Mouse (Mus musculus) stomach, embryonic 15.5 days (tissue): Measurements from ENCODE around the gene Rorc. TPM values are rescaled to one million over a fixed set of nuclear protein-coding genes. Genes with fewer than 3 reads are reported as not detected.

ENCODE experiments used
- ATAC-seq: fragments of 200-750 bp; cut with Nextera tagmentation; 2 replicates; pipeline ENCODE4 v1.8.0; 2017; ENCODE audit warnings: low read depth, moderate number of reproducible peaks, moderate TSS enrichment; ENCODE audit not compliant: insufficient read depth, low FRiP score
- H3K27ac ChIP-seq: fragments of 300-500 bp; sonication (generic); 2 replicates; pipeline ENCODE4 v1.5.1; 2015; ENCODE audit warnings: mild to moderate bottlenecking, inconsistent platforms
- H3K27me3 ChIP-seq: fragments of 300-500 bp; sonication (generic); replicated peaks from 2 replicates; pipeline ENCODE4 v1.6.1; 2015; ENCODE audit warnings: inconsistent platforms
- H3K36me3 ChIP-seq: fragments of 300-500 bp; sonication (generic); 2 replicates; pipeline ENCODE4 v1.6.1; 2015; ENCODE audit warnings: inconsistent platforms
- H3K4me1 ChIP-seq: fragments of 300-500 bp; sonication (generic); 2 replicates; pipeline ENCODE4 v1.6.1; 2015; ENCODE audit warnings: inconsistent platforms
- H3K4me2 ChIP-seq: fragments of 300-500 bp; sonication (generic); 2 replicates; pipeline ENCODE4 v1.6.1; 2015; ENCODE audit warnings: mild to moderate bottlenecking, inconsistent platforms
- H3K4me3 ChIP-seq: fragments of 300-500 bp; sonication (generic); replicated peaks from 2 replicates; pipeline ENCODE4 v1.5.1; 2015; ENCODE audit warnings: inconsistent platforms
- H3K9ac ChIP-seq: fragments of 300-500 bp; sonication (generic); 2 replicates; pipeline ENCODE4 v1.6.1; 2015; ENCODE audit warnings: inconsistent platforms
- H3K9me3 ChIP-seq: fragments of 300-500 bp; sonication (generic); 2 replicates; pipeline ENCODE4 v1.6.1; 2016; ENCODE audit warnings: inconsistent platforms
- WGBS: fragments of 180-500 bp; shearing (Covaris S2); methylation state at CpG from one replicate; pipeline ENCODE4 v1.1.7; 2015; 5-methylcytosine and 5-hydroxymethylcytosine counted together
- polyA plus RNA-seq: library from polyadenylated mRNA; unstranded; fragments of >200 nt; fragmentation: Nextera tagmentation; extraction: Ambion mirVana; gene quantifications from 2 replicates; pipeline ENCODE4 v1.2.1, GENCODE M21; 2015

The Rorc gene
- polyA plus RNA-seq, 1 experiment from 2014 or later = 7.0 TPM

DNA sequence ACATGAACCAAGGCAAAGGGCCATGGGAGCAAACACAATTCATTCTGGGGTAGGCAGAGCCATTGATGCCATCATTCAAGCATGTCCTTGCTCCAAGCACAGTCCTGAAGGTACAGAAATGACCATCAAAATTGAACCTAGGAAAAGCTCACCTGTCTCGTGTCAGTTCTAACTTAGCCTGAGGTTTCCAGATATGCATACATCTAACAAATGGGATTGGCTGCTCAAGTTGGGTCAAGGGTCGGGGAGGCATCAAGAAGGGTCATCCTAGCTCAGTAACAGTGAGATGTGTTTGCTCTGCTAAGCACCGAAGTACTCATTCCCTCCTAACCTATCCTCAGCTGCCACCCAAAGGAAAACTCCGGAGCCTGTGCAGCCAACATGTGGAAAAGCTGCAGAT lies 24.3 kb downstream of the Rorc start:
- ATAC-seq = no peak
- WGBS = 71% methylated on average over 4 of the region's 4 CpGs
- peaks cover 29% of the 10 kb centered on the region for H3K27me3 ChIP-seq
- H3K4me1 ChIP-seq = peaks cover 6% of the 10 kb centered on the region; the same call in 1 of the 2 replicates
- no peaks in the 10 kb centered on the region for H3K9me3 ChIP-seq
- no peak overlapping the region for H3K9ac ChIP-seq
- no peak overlapping the region for H3K4me2 ChIP-seq
- H3K4me3 ChIP-seq = no peak overlapping the region
- no peak overlapping the region for H3K27ac ChIP-seq
- H3K36me3 ChIP-seq = no peaks in the 10 kb centered on the region

DNA sequence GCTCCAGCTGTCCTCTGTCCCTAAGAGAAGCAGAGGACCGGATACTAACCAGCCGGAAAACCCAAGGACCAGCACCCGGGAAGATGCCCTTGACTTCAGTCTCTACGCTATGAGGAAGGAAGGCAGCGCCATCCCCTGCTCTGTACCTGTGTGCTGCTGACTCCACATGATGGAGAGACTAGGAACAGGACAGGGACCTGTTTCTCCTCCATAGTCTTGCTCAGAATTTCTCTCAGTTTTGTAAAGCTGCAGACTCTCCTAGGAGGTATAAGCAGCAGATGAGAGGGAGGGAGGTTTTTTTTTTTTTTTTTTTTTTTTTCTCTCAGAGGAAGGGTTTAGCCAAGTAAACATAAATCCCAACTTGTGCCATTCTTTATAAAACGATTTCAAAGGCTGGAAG lies 25.6 kb downstream of the Rorc start, which contains the start of gene Lingo4:
TSS of gene Lingo4 (plus strand) at position 301 of the 400 bp plus-strand sequence.
- Histone ChIP-seq H3K27ac (no peak within 1 kb of the TSS), H3K9me3 (no peaks in the 10 kb centered on the region), H3K36me3 (no peaks in the 10 kb centered on the region), H3K9ac (no peak within 1 kb of the TSS), H3K27me3 (peaks cover 31% of the 10 kb centered on the region), H3K4me1 (peaks cover 6% of the 10 kb centered on the region; the same call in 1 of the 2 replicates), H3K4me2 (peak within 1 kb of the TSS; percentile 47), H3K4me3 (peak within 1 kb of the TSS; percentile 26)
- no peak for ATAC-seq
- WGBS = 64% methylated on average over 6 of the region's 6 CpGs

DNA sequence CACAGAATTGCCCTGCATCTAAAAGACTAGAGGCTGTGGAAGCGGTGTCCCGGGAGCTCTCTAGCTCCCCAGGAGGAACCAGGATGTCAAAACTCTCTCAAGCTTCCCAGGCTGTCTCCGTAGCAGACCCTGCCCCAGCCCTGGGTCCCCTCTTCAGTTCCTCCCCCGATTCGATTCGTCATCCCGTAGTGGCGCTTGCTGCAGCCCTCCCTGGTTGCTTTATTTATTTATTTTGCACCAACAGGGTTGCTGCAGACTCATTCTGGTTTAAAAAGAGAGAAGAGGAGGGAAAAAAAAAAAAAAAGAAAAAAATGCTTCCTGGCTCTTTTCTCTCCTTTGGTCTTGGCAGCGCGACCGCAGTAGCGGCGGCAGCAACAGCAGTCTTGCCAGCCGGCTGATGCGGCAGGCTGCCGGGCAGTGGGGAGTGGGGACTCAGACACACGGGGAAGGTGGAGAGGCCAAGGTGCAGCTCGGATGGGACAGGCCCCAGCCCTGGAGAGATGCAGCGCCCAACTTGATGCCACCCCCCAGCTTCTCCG lies 26.4 kb downstream of the Rorc start:
- 2% methylated on average over 20 of the region's 20 CpGs for WGBS
- H3K9me3 ChIP-seq = no peaks in the 10 kb centered on the region
- peak overlapping the region; percentile 26 for H3K4me3 ChIP-seq
- peaks cover 6% of the 10 kb centered on the region; the same call in 1 of the 2 replicates for H3K4me1 ChIP-seq
- H3K36me3 ChIP-seq = no peaks in the 10 kb centered on the region
- H3K9ac ChIP-seq = no peak overlapping the region
- H3K4me2 ChIP-seq = peak overlapping the region; percentile 47
- no peak for ATAC-seq
- peaks cover 31% of the 10 kb centered on the region for H3K27me3 ChIP-seq
- no peak overlapping the region for H3K27ac ChIP-seq

DNA sequence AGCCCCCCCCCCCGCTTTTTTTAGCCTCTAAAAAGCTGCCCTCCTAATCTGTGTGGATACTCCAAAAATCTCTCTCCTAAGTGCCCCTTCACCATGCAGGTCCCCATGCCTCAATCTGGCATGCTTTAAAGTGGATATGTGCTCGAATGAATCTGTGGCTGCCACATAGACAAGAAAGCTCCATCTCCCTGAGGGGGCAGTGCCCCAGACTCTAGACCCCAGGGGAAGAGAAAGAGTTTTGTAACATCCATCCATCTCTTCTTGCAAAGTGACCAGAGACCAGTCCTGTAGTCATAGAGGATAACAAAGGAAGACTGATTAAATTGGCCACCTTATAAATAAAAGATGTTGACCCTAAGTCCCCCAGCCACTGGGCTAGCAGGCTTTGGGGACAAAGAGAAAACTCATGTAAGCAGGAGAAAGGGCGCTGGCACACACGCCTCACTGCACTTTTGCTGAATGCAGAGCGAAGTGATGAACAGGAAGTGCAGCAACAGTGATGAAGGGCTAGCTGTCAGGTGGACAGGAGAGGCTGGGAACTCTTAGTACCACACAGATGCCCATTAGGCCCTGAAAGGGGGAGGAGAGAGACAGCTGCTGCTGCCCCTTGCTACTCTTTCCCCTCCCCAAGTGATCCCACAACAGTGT lies 27.2 kb downstream of the Rorc start:
- ATAC-seq = no peak
- 44% methylated on average over 5 of the region's 5 CpGs for WGBS
- peaks cover 31% of the 10 kb centered on the region for H3K27me3 ChIP-seq
- H3K27ac ChIP-seq = no peak overlapping the region
- H3K9me3 ChIP-seq = no peaks in the 10 kb centered on the region
- H3K4me1 ChIP-seq = peaks cover 6% of the 10 kb centered on the region; the same call in 1 of the 2 replicates
- no peak overlapping the region for H3K4me3 ChIP-seq
- no peak overlapping the region for H3K4me2 ChIP-seq
- no peak overlapping the region for H3K9ac ChIP-seq
- no peaks in the 10 kb centered on the region for H3K36me3 ChIP-seq

DNA sequence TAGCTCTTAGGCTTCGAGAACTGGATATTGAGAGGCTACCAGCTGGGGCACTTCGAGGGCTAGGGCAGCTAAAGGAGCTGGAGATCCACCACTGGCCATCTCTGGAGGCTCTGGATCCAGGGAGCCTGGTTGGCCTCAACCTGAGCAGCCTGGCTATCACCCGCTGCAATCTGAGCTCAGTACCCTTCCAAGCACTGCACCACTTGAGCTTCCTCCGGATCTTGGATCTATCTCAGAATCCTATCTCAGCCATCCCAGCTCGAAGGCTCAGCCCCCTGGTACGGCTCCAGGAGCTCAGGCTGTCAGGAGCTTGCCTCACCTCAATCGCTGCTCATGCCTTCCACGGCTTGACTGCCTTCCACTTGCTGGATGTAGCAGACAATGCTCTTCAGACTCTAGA lies 29.9 kb downstream of the Rorc start:
- Histone ChIP-seq H3K9me3 (no peaks in the 10 kb centered on the region), H3K4me1 (peaks cover 6% of the 10 kb centered on the region; the same call in 1 of the 2 replicates), H3K36me3 (no peaks in the 10 kb centered on the region), H3K9ac (no peak overlapping the region), H3K27ac (no peak overlapping the region), H3K27me3 (peaks cover 30% of the 10 kb centered on the region), H3K4me2 (no peak overlapping the region), H3K4me3 (no peak overlapping the region)
- WGBS = 65% methylated on average over 8 of the region's 8 CpGs
- no peak for ATAC-seq

DNA sequence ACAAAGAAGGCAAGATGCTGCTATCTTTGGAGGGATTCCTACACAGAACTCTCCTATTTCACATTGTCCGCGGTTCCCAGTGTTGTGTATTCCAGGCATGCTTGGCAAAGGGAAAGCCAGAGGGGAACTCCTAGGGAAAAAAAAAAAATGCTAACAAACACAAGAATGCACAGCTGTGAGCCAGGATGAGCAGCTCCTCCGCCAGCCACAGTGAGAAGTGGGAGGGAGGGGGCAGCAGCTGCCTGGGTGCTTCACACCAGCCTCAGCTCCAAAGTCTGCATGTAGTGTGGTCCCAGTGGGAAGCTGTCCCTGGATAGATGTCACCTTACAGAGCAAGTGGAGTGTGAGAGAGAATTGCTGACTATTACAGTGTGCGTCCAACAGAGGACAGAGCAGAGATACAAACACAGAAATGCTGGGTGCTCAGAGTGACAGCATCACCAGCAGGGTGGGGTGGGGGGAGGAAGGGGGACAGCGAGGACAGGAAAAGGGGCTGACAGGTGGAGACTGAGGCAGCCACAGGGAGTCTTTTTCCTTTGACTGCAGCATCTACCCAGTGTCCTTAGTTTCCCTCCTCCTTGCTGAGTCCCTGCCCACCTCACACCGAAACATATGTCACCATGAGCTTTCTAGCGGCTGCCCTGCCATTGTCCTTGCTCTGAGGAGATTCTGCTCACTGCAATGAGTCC lies 31.9 kb downstream of the Rorc start:
- Histone ChIP-seq H3K4me3 (no peak overlapping the region), H3K4me2 (no peak overlapping the region), H3K9ac (no peak overlapping the region), H3K4me1 (no peaks in the 10 kb centered on the region; the same call in 1 of the 2 replicates), H3K27me3 (peaks cover 21% of the 10 kb centered on the region), H3K9me3 (no peaks in the 10 kb centered on the region), H3K27ac (no peak overlapping the region), H3K36me3 (no peaks in the 10 kb centered on the region)
- no peak for ATAC-seq
- 22% methylated on average over 7 of the region's 7 CpGs for WGBS

DNA sequence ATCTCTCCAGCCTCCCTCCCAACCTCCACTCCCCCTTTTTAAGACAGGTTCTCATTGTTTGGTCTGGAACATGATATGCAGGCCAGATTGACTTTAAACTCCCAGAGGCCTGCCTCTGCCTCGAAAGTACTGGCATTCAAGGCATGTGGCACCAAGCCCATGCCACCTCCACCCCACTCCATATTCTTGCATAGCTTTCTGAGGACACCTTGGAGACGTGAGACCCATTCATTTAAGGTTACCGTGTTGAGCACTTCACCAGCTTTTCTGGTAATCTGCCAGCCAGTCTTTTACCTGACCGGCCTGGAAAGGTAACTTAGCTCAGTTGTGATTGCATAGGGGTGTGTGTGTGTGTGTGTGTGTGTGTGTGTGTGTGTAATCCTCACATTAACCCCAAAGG lies 33.0 kb downstream of the Rorc start:
- H3K36me3 ChIP-seq = no peaks in the 10 kb centered on the region
- H3K4me1 ChIP-seq = no peaks in the 10 kb centered on the region; the same call in 1 of the 2 replicates
- WGBS = 58% methylated on average over 4 of the region's 4 CpGs
- no peaks in the 10 kb centered on the region for H3K9me3 ChIP-seq
- no peak overlapping the region for H3K9ac ChIP-seq
- ATAC-seq = no peak
- H3K27ac ChIP-seq = no peak overlapping the region
- no peak overlapping the region for H3K4me3 ChIP-seq
- H3K4me2 ChIP-seq = no peak overlapping the region
- H3K27me3 ChIP-seq = peaks cover 13% of the 10 kb centered on the region; the same call in 1 of the 2 replicates

DNA sequence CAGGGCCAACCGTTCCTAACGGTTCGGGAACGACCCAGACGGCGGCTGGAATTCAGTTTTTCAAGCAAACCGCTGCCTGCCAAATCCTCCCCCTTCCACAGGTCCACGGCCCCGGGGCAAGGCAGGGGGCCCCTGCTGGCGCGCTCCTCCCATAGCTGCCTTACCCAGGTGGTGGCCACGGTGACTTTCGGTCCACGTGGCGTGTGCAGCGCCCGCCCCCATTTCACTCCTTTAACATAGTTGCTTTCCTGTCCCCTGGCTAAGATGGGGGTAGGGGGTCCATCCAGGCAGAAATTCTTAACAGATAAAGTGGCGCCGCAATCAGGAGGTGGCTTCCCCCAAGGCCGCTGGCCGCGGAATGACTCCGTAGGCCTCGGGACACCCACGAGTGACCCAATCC lies 39.9 kb downstream of the Rorc start:
- Histone ChIP-seq H3K9me3 (no peaks in the 10 kb centered on the region), H3K4me1 (peaks cover 10% of the 10 kb centered on the region), H3K4me3 (peak overlapping the region; percentile 55), H3K27ac (no peak overlapping the region), H3K9ac (peak overlapping the region; percentile 16; the same call in 1 of the 2 replicates), H3K27me3 (no peaks in the 10 kb centered on the region), H3K4me2 (peak overlapping the region; percentile 95), H3K36me3 (no peaks in the 10 kb centered on the region)
- peak; percentile 13; the same call in 1 of the 2 replicates for ATAC-seq
- 8% methylated on average over 25 of the region's 25 CpGs for WGBS

DNA sequence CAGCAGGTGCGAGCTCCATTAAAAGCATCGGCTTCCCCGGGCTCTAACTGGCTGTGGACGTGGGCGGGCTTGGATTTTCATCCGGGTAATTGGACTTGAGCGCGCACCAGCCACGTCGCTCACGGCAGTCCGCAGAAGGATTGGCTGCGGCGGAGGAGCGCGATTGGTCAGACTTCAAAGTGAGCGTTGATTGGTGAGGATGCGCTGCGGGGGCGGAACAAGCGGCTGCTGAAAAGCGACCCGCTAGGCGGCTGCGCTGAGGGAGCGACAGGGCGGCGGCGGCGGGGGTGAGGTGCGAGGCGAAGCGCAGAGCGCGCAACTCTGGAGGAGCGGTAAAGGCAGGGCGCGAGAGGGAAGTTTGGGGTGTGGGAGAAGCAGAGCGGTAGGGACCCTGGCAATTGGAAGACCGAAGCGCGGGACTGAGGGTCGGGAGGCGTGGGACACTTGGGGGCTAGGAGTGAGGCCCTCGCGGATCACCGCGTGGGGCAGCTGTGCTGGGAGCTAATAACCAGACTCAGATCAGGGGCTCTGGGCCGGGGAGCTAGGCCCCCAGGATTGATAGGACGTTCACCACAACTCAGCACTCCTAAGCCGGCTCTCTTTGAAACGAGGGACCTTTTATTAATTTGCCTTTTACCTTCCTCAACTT lies 40.6 kb downstream of the Rorc start, which contains the start of gene Tdrkh:
TSS of gene Tdrkh (plus strand) at position 243 of the 649 bp plus-strand sequence.
- no peak within 1 kb of the TSS for H3K27ac ChIP-seq
- peak; percentile 98 for ATAC-seq

DNA sequence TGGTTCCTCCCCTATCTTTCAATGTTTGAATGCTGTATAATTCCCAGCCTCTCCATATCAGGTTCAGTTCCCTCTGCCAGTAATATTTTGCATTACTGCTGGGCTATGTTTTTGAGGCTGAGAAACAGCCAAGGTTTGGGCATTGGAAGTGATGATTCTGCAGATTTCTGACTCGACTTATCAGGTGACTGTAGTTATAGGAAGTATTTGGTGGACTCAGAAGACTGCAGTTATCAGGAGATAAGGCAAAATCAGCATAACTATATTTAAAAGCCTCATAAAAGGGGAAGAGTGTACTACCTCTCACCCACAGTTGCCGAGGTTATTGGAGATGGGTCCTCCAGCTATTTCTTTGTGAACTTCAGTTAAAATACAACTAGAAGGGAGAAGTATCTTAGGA lies 58.4 kb downstream of the Rorc start:
- H3K4me3 ChIP-seq = no peak overlapping the region
- no peak overlapping the region for H3K27ac ChIP-seq
- 67% methylated on average over 2 of the region's 2 CpGs for WGBS
- H3K27me3 ChIP-seq = no peaks in the 10 kb centered on the region
- no peaks in the 10 kb centered on the region for H3K4me1 ChIP-seq
- H3K4me2 ChIP-seq = no peak overlapping the region
- no peak for ATAC-seq
- H3K36me3 ChIP-seq = no peaks in the 10 kb centered on the region
- no peaks in the 10 kb centered on the region for H3K9me3 ChIP-seq
- no peak overlapping the region for H3K9ac ChIP-seq

More for the DNA sequence above, 40.6 kb downstream of the Rorc start, which contains the start of gene Tdrkh:
- Histone ChIP-seq H3K9ac (peak within 1 kb of the TSS; percentile 17; the same call in 1 of the 2 replicates), H3K36me3 (no peaks in the 10 kb centered on the region), H3K27me3 (no peaks in the 10 kb centered on the region), H3K4me2 (peak within 1 kb of the TSS; percentile 95), H3K4me1 (peaks cover 10% of the 10 kb centered on the region), H3K9me3 (no peaks in the 10 kb centered on the region), H3K4me3 (peak within 1 kb of the TSS; percentile 55)
- 9% methylated on average over 52 of the region's 52 CpGs for WGBS

DNA sequence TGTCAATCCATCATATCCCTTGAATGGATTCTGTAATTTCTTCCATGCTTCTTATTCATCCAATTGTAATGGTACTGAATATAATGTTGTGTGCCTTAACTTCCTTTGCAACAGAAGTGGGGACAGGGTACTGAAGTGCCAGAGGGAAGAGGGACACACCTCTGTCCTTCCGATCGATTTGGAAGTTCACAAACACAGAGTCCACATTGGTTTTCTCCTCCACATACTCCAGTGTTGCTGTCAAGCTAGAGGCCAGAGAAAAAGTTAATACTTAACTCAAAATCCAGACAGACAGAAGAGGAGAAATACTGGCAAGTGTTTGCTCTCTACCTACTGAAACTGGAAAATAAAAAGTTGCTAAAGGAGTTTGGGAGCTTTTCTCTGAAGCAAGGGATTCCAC lies 61.7 kb downstream of the Rorc start:
- Histone ChIP-seq H3K36me3 (no peaks in the 10 kb centered on the region), H3K27ac (no peak overlapping the region), H3K4me3 (no peak overlapping the region), H3K27me3 (no peaks in the 10 kb centered on the region), H3K4me1 (no peaks in the 10 kb centered on the region), H3K9ac (no peak overlapping the region), H3K4me2 (no peak overlapping the region), H3K9me3 (no peaks in the 10 kb centered on the region)
- WGBS = 68% methylated on average over 2 of the region's 2 CpGs
- no peak for ATAC-seq
